Mouse (Mus musculus) spleen, postnatal 14 days (tissue): ENCODE results near the gene Slc24a5.
A peak's percentile ranks its signal among the peaks of the same experiment; 100 is the strongest.

Experiments
- DNase-seq, 2 experiments: peaks; one replicate each; pipeline ENCODE4 v3.0.0; 2021 to 2022; ENCODE audit warnings: low spot score in 2 of 2

Gene Slc24a5

DNA sequence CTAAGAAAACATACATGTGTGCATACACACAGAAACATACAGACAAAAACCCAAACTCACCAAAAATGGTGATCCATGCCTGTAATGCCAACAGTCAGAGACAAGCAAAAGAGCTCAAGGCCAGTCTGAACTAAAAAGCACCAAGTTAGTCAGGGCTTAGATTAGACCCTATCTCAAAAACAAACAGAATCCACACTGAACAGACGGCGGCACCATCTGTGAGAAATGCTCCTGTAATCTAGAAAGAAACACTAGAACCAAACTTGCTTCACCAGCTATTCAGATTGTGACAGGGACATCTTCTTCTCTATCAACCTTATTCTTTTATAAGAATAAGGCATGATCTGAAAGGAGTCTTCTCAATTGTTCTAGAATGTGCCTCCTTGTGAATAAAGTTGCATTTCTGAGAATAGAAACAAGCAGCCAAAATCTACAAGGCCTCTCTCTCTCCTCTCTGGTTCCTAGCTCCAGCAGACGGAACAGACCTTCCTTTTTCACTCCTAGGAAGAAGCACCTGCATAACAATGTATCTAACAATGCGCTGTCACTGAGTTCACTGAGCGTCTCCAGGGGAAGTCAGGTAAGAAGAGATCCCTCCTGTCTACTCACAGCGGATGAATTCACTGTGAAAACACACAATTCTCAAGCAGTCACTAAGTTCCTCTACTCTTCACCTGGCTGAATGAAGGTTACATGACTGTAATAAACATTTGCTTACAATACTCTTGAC, 51.6 kb downstream of the Slc24a5 start:
- no peak for DNase-seq

GRCm38 (mm10) chr2:125122288-125122623, 54.3 kb downstream of the Slc24a5 start:
- no peak for DNase-seq

DNA sequence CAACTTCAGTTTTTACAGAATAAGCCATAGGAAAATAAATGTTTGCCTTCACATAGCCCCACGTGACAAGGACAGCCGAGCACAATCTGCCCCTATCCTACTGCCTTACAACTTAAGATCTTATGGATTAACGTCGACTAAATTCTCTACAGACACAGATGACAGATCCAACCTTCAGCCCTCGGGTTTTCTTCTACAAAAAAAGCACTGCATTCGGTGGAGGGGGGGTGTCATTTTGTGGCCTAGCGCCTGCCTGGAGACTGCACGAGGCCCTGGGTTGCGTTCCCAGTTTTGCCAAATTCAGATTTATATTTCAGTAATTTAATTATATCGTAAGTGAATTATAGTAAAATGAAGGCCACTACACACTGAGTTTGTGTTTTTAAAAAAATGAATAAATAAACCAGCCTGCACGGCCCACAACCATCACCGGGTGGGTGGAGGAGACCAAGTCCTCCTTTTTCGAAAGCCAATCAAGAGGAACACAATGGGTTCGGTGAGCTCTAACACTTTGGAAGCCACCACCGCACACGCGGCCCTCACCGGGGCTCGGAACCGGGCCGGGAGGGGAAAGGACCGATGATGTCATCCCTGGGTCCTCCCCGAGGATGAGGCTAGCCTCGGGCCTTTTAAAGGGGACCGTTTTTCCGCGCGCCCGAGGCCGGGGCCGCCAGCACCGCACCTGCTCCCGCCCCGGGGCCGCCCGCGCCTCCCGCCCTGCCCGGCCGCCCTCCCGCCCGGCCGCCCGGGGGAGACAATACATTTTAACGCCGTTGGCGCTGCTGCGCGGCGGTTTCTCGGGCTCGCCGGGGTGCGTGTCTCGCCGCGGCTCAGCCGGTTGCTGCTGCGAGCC, 54.9 kb downstream of the Slc24a5 start:
- DNase-seq, result peak; percentile 21 to 38

DNA sequence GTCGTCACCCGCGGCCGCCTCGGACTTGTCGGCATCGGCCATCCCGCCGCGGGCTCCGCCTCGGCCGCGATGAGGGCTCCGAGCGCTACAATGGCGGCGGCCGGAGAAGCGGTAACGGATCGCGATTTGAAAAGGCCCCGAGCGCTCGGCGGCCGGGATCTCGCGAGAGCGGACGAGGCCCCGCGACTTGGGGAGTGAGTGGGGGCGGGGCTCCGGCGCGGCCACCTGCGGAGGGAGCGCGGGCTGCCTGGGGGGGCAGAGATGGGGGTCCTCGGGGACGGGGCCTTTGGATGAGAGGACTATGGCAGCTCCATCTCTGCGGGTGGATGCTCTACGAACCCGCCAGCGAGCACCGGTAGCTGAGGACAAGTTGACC, 55.5 kb downstream of the Slc24a5 start, which contains the start of gene Myef2:
TSS of gene Myef2 (minus strand) at position 185 of the 376 bp plus-strand sequence.
- peak; percentile 70 to 81 for DNase-seq

GRCm38 (mm10) chr2:125125824-125126223, 57.9 kb downstream of the Slc24a5 start:
- DNase-seq, result no peak

DNA sequence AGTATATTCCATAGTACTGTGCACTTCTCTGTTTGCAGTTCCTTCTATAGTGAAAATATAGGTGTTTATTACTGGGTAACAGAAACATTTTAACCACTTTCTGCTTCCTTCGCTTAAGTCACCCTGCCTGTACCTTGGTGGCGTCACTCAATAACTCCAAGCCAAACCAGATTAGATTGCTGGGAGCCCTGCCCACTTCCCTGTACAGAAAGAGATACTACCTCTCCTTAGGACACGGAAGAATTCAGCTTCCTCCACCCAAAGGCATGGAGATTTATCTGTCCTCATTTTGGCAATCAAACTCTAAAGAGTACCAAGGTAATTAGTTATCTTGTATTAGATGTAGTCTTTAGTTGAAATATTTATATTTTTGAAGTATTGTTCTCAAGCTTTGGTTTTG, 58.9 kb downstream of the Slc24a5 start:
- DNase-seq, result no peak

- DNase-seq, result no peak
Observed at GRCm38 (mm10) chr2:125134113-125134512, 66.2 kb downstream of the Slc24a5 start.

GRCm38 (mm10) chr2:125135903-125136811, 68.2 kb downstream of the Slc24a5 start, which contains the start of gene Ctxn2:
Gene Ctxn2, plus strand, starts transcription at chr2:125136692.
- DNase-seq, result peak; percentile 23 to 59

GRCm38 (mm10) chr2:125136846-125137245, 68.9 kb downstream of the Slc24a5 start:
- DNase-seq, result no peak
